Mouse (Mus musculus) lung, postnatal 0 days (tissue): Measurements from ENCODE around the gene Akr1d1.

Experiments used
- CTCF ChIP-seq: IDR thresholded peaks from 2 replicates; pipeline ENCODE4 v1.5.1; 2016; ENCODE audit warnings: antibody characterized with exemption, mild to moderate bottlenecking
- EP300 ChIP-seq: IDR thresholded peaks from 2 replicates; pipeline ENCODE4 v1.6.1; 2016; ENCODE audit warnings: antibody characterized with exemption, mild to moderate bottlenecking, control low read depth

- TF ChIP-seq CTCF (no peak), EP300 (no peak)
Observed at GRCm38 (mm10) chr6:37481147-37481546, 48.8 kb upstream of the Akr1d1 start.
